Mouse (Mus musculus) intestine, postnatal 0 days (tissue): ENCODE measurements around the gene Ier2. TPM values are rescaled to one million over a fixed set of nuclear protein-coding genes. Genes with fewer than 3 reads are reported as not detected.

Experiments
- ATAC-seq: fragments of 200-750 bp; cut with Nextera tagmentation; 2 replicates; pipeline ENCODE4 v1.8.0; 2017; ENCODE audit warnings: mild to moderate bottlenecking, moderate TSS enrichment, moderate library complexity
- H3K27ac ChIP-seq: fragments of 300-500 bp; sonication (generic); 2 replicates; pipeline ENCODE4 v1.5.1; 2014; ENCODE audit warnings: mild to moderate bottlenecking, low read depth, low read length, moderate library complexity
- H3K27me3 ChIP-seq: fragments of 300-500 bp; sonication (generic); replicated peaks from 2 replicates; pipeline ENCODE4 v1.6.1; 2014; ENCODE audit warnings: low read length, mixed read lengths; ENCODE audit not compliant: control insufficient read depth, insufficient read depth
- H3K36me3 ChIP-seq: fragments of 300-500 bp; sonication (generic); 2 replicates; pipeline ENCODE4 v1.6.1; 2014; ENCODE audit warnings: mild to moderate bottlenecking, moderate library complexity; ENCODE audit not compliant: control insufficient read depth, insufficient read depth
- H3K4me1 ChIP-seq: fragments of 300-500 bp; sonication (generic); replicated peaks from 2 replicates; pipeline ENCODE4 v1.6.1; 2014; ENCODE audit warnings: antibody characterized with exemption, low read length, mixed read lengths; ENCODE audit not compliant: control insufficient read depth, insufficient read depth
- H3K4me2 ChIP-seq: fragments of 300-500 bp; sonication (generic); replicated peaks from 2 replicates; pipeline ENCODE4 v1.6.1; 2014; ENCODE audit warnings: low read depth, mild to moderate bottlenecking, moderate library complexity
- H3K4me3 ChIP-seq: fragments of 300-500 bp; sonication (generic); 2 replicates; pipeline ENCODE4 v1.5.1; 2014; ENCODE audit warnings: low read depth, low read length
- H3K9ac ChIP-seq: fragments of 300-500 bp; sonication (generic); 2 replicates; pipeline ENCODE4 v1.6.1; 2014; ENCODE audit warnings: mild to moderate bottlenecking, low read depth, low read length
- H3K9me3 ChIP-seq: fragments of 300-500 bp; sonication (generic); 2 replicates; pipeline ENCODE4 v1.6.1; 2016; ENCODE audit warnings: mixed run types; ENCODE audit not compliant: control insufficient read depth
- CTCF ChIP-seq: sonication (generic); IDR thresholded peaks from 2 replicates; pipeline ENCODE4 v1.5.1; 2016; ENCODE audit warnings: low read depth, mild to moderate bottlenecking, control low read depth, antibody characterized with exemption, moderate library complexity
- WGBS: fragments of 180-500 bp; shearing (Covaris S2); extraction: QIAGEN DNeasy Blood & Tissue Kit; methylation state at CpG from one replicate; pipeline ENCODE4 v1.1.7; 2014; 5-methylcytosine and 5-hydroxymethylcytosine counted together
- polyA plus RNA-seq: library from polyadenylated mRNA; unstranded; fragments of >200 nt; fragmentation: Nextera tagmentation; extraction: Ambion mirVana; gene quantifications from 2 replicates; pipeline ENCODE4 v1.2.1, GENCODE M21; 2015

The Ier2 gene
- polyA plus RNA-seq, 1 experiment from 2014 or later: 79.4 TPM

DNA sequence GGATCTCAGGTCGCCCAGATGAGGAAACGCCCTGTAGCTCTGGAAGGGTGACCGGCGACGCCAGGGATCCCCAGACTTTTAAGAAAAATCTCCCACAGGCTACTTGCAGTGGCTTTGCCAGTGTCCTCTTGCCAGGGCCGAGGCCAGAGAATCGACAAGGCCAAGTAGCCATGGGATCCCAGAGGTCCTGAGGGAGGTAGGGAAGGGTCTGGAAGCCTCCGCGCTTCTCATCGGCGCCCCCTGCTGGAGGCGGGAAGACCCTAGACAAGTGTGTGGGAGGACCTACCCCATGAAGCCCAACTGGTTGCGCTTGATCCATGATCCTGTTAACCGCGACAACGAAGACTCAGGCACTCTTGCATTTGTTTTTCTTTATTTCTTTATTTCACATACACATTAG is 41.7 kb upstream of the Ier2 start:
- Histone ChIP-seq H3K4me2 (peak overlapping the region; percentile 61), H3K27me3 (peaks cover 67% of the 10 kb centered on the region), H3K9me3 (no peaks in the 10 kb centered on the region), H3K9ac (0 out of 2 replicates have a peak overlapping the region, but pooled peaks have one; percentile 2), H3K4me1 (0 out of 2 replicates have a peak, but pooled peaks cover 7% of the 10 kb centered on the region), H3K4me3 (peak overlapping the region; percentile 27), H3K27ac (no peak overlapping the region), H3K36me3 (peaks cover 9% of the 10 kb centered on the region; the same call in 1 of the 2 replicates)
- 6% methylated on average over 16 of the region's 16 CpGs for WGBS
- peak; percentile 84 for TF ChIP-seq CTCF
- no peak for ATAC-seq

DNA sequence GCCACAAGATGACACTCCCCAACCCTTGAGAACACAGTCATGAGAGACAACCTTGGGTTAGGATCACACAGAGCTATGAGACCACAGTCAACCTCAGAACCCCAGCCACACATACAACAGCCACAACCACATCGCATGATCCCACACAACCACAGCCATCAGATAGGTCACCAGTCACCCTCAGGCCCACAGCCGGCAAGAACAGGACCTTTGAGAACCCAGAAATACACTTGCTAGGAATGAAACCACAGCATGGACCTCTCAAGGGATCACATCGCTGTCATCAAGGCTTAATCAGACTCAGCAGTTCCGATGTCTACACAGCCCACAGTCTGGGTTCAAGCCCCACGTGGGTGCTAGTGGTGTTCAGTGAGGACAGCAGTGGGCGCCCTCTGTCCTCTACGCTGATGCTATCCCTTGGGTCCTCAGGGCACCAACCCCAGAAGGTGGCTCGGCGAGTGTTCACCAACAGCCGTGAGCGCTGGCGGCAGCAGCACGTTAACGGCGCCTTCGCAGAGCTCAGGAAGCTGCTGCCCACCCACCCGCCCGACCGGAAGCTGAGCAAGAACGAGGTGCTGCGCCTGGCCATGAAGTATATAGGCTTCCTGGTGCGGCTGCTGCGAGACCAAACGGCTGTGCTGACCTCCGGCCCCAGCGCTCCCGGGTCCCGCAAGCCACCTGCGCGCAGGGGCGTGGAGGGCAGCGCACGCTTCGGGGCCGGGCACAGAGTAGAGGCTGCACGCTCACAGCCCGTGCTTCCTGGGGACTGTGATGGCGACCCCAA is 41.0 kb upstream of the Ier2 start:
- Histone ChIP-seq H3K9me3 (no peaks in the 10 kb centered on the region), H3K4me2 (peak overlapping the region; percentile 61), H3K27ac (no peak overlapping the region), H3K27me3 (peaks cover 62% of the 10 kb centered on the region), H3K4me3 (peak overlapping the region; percentile 27), H3K36me3 (peaks cover 9% of the 10 kb centered on the region; the same call in 1 of the 2 replicates), H3K4me1 (0 out of 2 replicates have a peak, but pooled peaks cover 7% of the 10 kb centered on the region), H3K9ac (no peak overlapping the region)
- no peak for ATAC-seq
- 17% methylated on average over 38 of the region's 38 CpGs for WGBS
- peak; percentile 24; the same call in 1 of the 2 replicates for TF ChIP-seq CTCF

DNA sequence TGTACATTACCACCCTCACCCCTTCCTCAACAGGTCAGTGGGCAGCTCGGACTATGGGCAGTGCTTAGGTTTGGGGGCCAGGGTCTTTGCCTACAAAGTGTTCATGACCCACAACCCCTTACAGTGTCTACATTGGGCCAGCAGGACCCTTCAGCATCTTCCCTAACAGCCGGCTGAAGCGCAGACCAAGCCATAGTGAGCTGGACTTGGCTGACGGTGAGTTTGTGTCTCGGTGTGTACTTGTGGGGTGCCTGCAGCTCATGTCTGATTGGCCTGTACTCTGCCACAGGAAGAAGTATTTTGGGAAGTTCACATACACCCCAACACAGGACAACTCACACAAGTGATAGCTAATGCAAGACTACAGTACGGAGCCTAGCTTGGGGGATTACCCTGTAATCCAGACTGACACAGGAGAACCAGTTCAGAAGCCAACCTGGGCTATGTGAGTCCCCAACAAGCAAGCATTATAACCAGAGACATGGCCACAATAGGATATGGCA is 40.4 kb upstream of the Ier2 start:
- H3K9ac ChIP-seq: no peak overlapping the region
- H3K36me3 ChIP-seq: peaks cover 11% of the 10 kb centered on the region; the same call in 1 of the 2 replicates
- H3K27ac ChIP-seq: no peak overlapping the region
- ATAC-seq: no peak
- TF ChIP-seq CTCF: no peak
- H3K4me1 ChIP-seq: 0 out of 2 replicates have a peak, but pooled peaks cover 7% of the 10 kb centered on the region
- H3K27me3 ChIP-seq: peaks cover 58% of the 10 kb centered on the region
- H3K4me3 ChIP-seq: no peak overlapping the region
- no peaks in the 10 kb centered on the region for H3K9me3 ChIP-seq
- 89% methylated on average over 6 of the region's 6 CpGs for WGBS
- peak overlapping the region; percentile 9; the same call in 1 of the 2 replicates for H3K4me2 ChIP-seq

DNA sequence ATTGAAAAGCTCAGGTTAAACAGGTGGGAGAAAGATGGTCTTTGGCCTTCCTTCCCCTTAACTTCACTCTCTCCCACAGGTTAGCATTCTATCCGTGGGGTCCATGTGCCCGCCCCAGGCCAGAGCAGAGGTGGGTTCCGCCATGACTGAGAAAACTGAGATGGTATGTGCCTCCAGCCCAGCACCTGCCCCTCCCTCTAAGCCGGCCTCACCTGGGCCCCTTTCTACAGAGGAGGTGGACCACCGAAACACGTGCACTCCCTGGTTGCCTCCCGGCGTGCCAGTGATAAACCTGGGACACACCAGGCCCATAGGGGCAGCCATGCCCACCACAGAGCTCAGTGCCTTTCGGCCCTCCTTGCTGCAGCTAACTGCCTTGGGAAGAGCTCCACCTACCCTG is 39.9 kb upstream of the Ier2 start:
- 0 out of 2 replicates have a peak, but pooled peaks cover 7% of the 10 kb centered on the region for H3K4me1 ChIP-seq
- peaks cover 10% of the 10 kb centered on the region; the same call in 1 of the 2 replicates for H3K36me3 ChIP-seq
- no peak overlapping the region for H3K9ac ChIP-seq
- H3K27ac ChIP-seq: no peak overlapping the region
- H3K27me3 ChIP-seq: peaks cover 54% of the 10 kb centered on the region
- TF ChIP-seq CTCF: no peak
- 75% methylated on average over 9 of the region's 9 CpGs for WGBS
- H3K4me2 ChIP-seq: peak overlapping the region; percentile 37; the same call in 1 of the 2 replicates
- H3K9me3 ChIP-seq: no peaks in the 10 kb centered on the region
- no peak for ATAC-seq
- peak overlapping the region; percentile 25; the same call in 1 of the 2 replicates for H3K4me3 ChIP-seq

DNA sequence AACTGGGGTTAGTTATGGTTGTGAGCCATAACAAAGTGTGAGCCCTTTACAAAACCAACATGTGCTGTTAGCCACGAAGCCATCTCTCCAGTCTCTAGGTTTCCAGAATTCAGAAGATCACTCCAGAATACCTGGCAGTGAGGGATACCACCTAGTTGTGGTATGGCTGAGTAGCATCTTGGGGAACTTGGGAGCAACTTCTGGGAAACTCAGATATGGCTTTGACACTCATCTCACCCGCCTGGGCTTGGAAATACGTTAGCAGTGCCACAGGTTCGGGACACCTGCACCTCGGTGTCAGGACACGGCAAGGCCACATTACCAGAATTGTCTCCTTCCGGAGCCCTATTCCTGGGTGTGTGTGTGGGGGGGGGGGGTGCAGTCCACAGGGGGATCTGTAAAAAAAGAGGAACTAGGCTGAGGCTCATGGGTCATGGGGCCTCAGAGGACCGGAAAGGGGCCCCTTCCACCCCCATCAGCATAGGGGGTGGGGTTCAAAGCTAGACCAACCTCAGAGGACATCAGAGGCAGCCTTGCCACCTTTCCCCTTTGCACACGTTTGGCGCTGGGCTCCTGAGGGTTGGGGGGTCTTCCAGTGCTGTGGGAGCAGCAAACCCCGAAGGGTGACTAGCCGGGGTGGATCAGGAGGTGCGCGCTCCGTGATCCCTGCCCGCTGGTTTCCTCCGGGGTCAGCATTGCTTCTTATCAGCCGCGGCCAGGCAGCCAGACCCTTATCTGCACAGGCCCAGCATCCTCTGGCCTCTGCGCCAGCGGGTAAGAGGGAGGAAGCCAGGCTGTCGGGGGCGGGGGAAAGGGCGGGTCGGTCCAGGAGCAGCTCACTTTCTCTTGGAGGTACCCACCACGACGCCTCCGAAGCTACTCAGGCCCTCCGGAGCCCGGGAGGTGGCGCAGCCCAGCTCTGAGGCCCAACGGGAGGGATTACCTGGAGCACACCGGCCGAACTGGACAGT is 38.6 kb upstream of the Ier2 start, which contains the start of gene Lyl1:
Gene Lyl1 (plus strand): TSS at position 517 of the 971 bp plus-strand sequence.
- H3K36me3 ChIP-seq: peaks cover 22% of the 10 kb centered on the region
- no peaks in the 10 kb centered on the region for H3K9me3 ChIP-seq
- H3K27me3 ChIP-seq: peaks cover 40% of the 10 kb centered on the region
- H3K4me1 ChIP-seq: 0 out of 2 replicates have a peak, but pooled peaks cover 7% of the 10 kb centered on the region
- peak; percentile 35 for TF ChIP-seq CTCF
- peak within 1 kb of the TSS; percentile 25 for H3K4me3 ChIP-seq
- 0 out of 2 replicates have a peak, but pooled peaks have one; percentile 17 for ATAC-seq
- peak within 1 kb of the TSS; percentile 54; the same call in 1 of the 2 replicates for H3K27ac ChIP-seq
- WGBS: 10% methylated on average over 34 of the region's 34 CpGs
- peak within 1 kb of the TSS; percentile 37 for H3K4me2 ChIP-seq
- H3K9ac ChIP-seq: no peak within 1 kb of the TSS
